Mouse (Mus musculus): ENCODE measurements around the gene Hspa1b.
A peak's percentile ranks its signal among the peaks of the same experiment; 100 is the strongest.

Gene Hspa1b

DNA sequence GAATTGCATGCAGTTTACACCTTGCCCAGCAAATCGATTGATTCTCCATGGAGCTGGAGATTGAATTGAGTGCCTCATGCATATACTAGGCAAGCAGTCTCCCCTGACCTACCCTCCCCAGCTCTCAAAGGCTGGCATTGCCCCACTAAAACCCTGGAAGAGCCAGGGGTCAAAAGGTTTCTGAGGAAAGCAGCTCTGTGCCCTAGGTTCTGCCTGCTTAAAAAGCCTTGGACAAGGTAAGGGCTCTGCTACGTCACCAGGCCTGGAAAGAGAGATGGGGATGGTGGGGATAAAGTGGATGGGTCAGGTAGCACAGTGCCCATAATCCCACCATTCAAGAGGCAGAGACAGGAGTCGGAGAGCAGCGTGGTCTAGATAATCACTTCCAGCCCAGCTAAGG, 4.2 kb downstream of the Hspa1b start:
- DNase-seq (ENCODE audit: low spot score), result no peak

GRCm38 (mm10) chr17:34953904-34954303, 5.1 kb downstream of the Hspa1b start:
- no peak for DNase-seq (ENCODE audit: low spot score)

- DNase-seq (ENCODE audit: low spot score), result no peak
Observed at GRCm38 (mm10) chr17:34953258-34953657, 5.8 kb downstream of the Hspa1b start.

DNA sequence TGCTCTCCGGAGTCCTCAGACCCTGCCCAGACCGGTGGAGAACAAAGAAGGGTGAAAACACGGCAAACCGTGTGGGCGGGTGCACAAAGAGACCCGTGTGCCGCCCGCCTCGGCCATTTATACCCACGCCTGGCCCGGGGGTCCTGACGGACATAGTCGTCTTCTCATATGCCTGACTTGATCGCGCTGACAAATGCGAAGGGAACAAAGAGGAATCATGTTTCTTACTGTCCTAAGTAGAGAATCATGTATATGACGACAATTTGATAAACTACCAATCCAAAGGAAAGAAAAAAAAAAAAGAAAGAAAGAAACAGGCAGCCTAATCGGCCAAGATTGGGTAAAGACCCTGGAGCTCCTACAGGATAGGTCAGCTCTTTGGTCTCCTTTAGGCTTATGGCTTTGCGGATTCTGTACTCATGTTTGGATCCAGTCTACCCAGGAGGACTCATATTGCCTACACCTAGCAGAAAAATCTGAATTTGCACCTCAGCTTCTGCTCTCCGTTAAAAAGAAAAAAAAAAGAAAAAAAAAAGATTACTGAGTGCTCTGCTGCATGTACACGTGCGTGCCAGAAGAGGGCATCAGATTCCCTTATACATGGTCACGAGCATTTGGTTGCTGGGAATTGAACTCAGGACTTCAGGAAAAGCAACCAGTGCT, 6.5 kb downstream of the Hspa1b start:
- peak; percentile 86 for DNase-seq (ENCODE audit: low spot score)

DNA sequence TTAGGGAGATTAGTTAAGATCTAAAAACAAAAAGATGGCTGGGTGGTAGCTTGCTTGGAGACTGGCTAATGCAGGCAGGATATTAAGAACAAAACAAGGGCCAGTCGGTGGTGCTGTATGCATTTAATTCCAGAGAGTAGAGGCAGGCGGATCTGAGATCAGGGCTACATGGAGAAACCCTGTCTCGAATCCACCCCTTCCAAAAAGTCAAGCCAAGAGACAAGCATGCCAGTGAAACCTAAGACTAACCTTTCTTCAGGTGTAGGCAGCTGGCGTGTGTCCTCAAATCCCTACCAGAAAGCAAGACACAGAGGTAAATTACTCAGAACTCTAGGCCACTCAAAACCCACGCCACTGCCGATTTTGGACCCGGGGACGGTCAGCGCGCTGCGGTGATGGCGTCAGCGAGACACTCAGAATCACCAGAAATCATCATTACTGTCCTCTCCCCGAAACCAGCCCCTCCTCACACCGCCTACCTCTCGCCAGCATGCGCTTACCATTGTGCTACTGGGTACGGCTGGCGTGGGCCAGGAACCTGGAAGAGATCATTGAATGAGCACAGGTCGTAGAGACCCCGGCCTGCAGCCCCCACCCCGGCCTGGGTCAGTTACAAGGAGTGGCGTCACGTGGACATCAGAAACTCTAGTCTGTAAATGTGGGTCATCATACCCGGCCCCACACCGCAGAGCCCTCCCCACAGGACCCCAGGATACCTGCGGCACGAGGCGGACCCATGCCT, 7.2 kb downstream of the Hspa1b start:
- DNase-seq (ENCODE audit: low spot score), result peak; percentile 34

GRCm38 (mm10) chr17:34950514-34951455, 8.3 kb downstream of the Hspa1b start:
- peak; percentile 50 for DNase-seq (ENCODE audit: low spot score)

GRCm38 (mm10) chr17:34949553-34949969, 9.5 kb downstream of the Hspa1b start:
- DNase-seq (ENCODE audit: low spot score), result no peak

DNA sequence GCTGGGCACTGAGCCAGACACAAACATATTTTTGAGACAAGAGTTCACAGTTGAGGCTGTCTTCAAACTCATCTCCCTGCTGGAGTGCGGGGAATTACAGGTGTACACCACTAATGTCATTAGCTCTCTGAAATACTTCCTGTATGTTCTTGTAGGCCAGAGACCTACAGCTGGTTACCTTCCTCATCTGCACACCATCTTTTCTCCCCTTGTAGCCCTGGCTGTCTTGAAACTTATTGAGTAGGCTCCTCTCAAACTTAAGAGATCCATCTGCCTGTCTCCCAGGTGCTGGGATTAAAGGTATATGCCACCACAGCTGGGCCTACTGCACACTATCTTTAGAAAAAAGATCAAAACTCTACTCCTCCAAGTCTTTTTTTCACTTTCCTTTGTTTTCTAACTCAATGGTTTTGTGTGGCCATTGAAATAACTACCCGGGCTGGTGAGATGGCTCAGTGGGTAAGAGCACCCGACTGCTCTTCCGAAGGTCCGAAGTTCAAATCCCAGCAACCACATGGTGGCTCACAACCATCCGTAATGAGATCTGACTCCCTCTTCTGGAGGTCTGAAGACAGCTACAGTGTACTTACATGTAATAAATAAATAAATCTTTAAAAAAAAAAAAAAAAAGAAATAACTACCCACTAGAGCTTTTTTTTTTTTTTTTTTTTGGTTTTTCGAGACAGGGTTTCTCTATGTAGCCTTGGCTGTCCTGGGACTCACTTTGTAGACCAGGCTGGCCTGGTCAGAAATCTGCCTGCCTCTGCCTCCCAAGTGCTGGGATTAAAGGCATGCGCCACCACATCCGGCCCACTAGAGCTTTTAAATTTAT, 10.1 kb downstream of the Hspa1b start:
- DNase-seq (ENCODE audit: low spot score), result peak; percentile 27

GRCm38 (mm10) chr17:34947606-34948005, 11.4 kb downstream of the Hspa1b start:
- DNase-seq (ENCODE audit: low spot score), result peak; percentile 71

DNA sequence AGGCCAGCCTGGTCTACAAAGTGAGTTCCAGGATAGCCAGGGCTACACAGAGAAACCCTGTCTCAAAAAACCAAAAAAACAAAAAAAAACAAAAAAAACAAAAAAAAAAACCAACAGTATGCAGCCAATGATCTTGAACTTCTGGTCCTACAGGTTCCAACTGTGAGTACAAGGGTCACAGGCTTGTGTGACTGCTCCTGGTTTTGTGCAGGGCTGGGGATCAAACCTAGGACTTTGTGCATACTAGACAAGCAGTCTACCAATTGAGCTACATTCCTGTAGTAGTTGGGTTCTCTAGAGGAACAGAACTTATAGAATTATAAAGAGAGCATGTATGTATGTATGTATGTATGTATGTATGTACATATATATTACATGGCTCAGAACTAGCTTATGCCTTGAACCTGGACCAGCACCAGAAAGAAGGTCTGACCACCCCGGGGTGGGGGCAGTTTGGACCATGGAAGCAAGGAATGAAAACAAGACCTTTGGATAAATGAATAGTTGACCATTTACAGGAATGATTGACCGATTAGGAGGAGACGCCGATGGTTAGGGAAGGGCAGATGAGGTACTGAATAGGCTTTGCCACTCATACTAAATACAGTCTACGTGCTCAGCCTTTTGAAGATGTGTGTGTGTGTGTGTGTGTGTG, 12.4 kb downstream of the Hspa1b start:
- no peak for DNase-seq (ENCODE audit: low spot score)

- DNase-seq (ENCODE audit: low spot score), result no peak
Observed at GRCm38 (mm10) chr17:34944362-34944761, 14.7 kb downstream of the Hspa1b start.

- DNase-seq (ENCODE audit: low spot score), result no peak
Observed at GRCm38 (mm10) chr17:34943128-34943815, 15.8 kb downstream of the Hspa1b start.

- DNase-seq (ENCODE audit: low spot score), result peak; percentile 67
Observed at GRCm38 (mm10) chr17:34941344-34942041, 17.5 kb downstream of the Hspa1b start.

DNA sequence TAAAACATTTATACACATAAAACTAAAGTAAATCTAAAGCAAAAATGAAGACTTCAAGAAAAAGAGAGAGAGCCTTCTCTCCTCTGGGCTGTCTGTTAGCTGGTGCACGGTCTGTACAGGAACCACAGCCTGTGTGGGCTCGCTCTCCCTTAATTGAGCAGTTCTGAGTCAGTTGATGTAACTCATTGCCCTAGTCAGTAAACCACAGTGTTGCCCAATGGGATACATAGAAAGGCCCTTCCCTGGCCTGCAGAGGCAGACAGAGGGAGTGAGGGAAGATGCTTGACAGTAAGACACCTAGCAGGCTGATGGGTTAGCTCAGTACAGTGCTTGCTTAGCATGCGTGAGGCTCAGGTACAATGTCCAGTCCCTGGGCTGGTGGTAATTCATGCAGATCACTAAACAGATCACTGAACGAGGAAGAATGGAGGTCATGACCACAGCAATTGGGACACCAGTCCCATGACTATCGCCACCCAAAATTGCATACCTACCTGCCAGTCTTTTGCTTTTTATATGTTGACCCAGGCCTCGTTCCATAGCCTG, 21.0 kb downstream of the Hspa1b start:
- no peak for DNase-seq (ENCODE audit: low spot score)

DNA sequence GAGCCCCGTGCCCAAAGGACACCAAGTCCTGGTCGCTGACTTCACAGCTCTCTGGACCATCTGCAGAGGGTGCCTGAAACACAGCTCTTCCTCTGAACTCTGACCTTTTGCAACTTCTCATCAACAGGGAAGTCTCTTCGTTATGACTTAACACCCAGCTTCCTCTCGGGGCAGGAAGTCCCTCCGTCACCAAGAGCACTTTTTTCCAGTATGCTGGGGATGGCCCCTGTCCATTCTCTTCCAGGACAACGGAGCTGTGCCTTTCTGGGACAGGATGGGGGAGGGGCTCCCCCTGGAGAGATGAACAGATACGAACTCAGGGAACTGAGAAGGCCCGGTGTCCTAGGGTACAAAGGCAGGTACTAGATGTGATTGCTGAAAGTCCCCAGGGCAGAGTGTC, 24.2 kb downstream of the Hspa1b start:
- no peak for DNase-seq (ENCODE audit: low spot score)

DNA sequence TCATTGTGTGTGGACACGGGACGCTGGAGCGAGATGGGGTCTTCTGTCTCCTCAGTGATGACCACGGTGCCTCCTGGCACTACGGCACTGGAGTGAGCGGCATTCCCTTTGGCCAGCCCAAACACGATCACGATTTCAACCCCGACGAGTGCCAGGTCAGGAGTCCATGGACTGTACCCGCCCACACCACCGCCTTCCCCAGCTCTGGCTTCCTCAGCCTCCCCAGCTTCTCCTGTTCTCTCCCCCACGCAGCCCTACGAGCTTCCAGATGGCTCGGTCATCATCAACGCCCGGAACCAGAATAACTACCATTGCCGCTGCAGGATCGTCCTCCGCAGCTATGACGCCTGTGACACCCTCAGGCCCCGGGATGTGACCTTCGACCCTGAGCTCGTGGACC, 25.0 kb downstream of the Hspa1b start:
- no peak for DNase-seq (ENCODE audit: low spot score)

DNA sequence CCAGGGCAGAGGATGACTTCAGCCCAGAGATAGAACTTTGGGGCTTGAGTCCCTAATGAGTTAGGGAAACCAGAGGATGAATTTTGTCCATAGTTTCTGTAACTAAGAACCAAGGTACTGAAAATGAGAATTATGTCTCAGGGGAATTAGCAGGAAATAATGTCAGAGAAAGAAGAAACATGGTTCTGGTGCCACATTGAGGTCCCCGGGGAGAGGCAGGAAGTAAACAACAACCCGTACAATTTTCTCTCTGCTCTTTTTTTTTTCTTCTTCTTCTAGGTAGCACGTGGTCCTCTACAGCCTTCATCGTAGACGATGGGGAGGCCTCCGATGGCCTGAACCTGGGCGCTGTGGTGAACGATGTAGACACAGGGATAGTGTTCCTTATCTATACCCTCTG, 26.8 kb downstream of the Hspa1b start:
- no peak for DNase-seq (ENCODE audit: low spot score)

- DNase-seq (ENCODE audit: low spot score), result peak; percentile 34
Observed at GRCm38 (mm10) chr17:34931735-34932098, 27.3 kb downstream of the Hspa1b start.

GRCm38 (mm10) chr17:34931061-34931734, 27.8 kb downstream of the Hspa1b start, which contains the start of gene Neu1:
Gene Neu1 (plus strand): TSS chr17:34931253.
- DNase-seq (ENCODE audit: low spot score), result peak; percentile 100

Measured in embryo, embryonic 10.5 days (tissue).